Mouse (Mus musculus) heart, adult 2 months (tissue): ENCODE results near the gene Kng1. TPM values are rescaled to one million over a fixed set of nuclear protein-coding genes. Genes with fewer than 3 reads are reported as not detected.
"Not testable (repeated sequence)": the region's sequence is repeated elsewhere in the genome, so short reads cannot be mapped to it uniquely, and the experiment has no call there.

Experiments used
- DNase-seq, 2 experiments: peaks; one replicate each; pipeline ENCODE4 v3.0.0; 2021
- H3K27ac ChIP-seq: fragments of 200-600 bp; 2 replicates; pipeline ENCODE4 v1.8.1; 2022
- H3K27me3 ChIP-seq: fragments of 200-500 bp; 2 replicates; pipeline ENCODE4 v1.6.1; 2012; ENCODE audit warnings: mild to moderate bottlenecking, low read length, inconsistent platforms, mixed read lengths; ENCODE audit not compliant: control insufficient read depth, insufficient read depth
- H3K36me3 ChIP-seq: fragments of 200-500 bp; 2 replicates; pipeline ENCODE4 v1.6.1; 2012; ENCODE audit warnings: low read length, inconsistent platforms; ENCODE audit not compliant: control insufficient read depth, insufficient read depth
- H3K4me1 ChIP-seq: fragments of 200-500 bp; 2 replicates; pipeline ENCODE4 v1.6.1; 2011; ENCODE audit warnings: low read length; ENCODE audit not compliant: control insufficient read depth, insufficient read depth
- H3K4me3 ChIP-seq: fragments of 200-600 bp; 2 replicates; pipeline ENCODE4 v1.8.1; 2022
- H3K79me2 ChIP-seq: fragments of 200-500 bp; replicated peaks from 2 replicates; pipeline ENCODE4 v1.6.1; 2012; ENCODE audit warnings: mild to moderate bottlenecking, inconsistent platforms, low read length, moderate library complexity, mixed read lengths; ENCODE audit not compliant: control insufficient read depth, insufficient read depth
- H3K9ac ChIP-seq: fragments of 200-500 bp; 2 replicates; pipeline ENCODE4 v1.6.1; 2012; ENCODE audit warnings: low read depth, mild to moderate bottlenecking, control low read depth, inconsistent platforms, low read length, mixed read lengths
- CTCF ChIP-seq: fragments of 200-600 bp; IDR thresholded peaks from 2 replicates; pipeline ENCODE4 v1.8.1; 2022; ENCODE audit warnings: antibody characterized with exemption, mild to moderate bottlenecking, moderate library complexity
- EP300 ChIP-seq: fragments of 200-500 bp; IDR thresholded peaks from 2 replicates; pipeline ENCODE4 v1.6.1; 2011; ENCODE audit warnings: low read depth, low read length, control low read depth; ENCODE audit not compliant: insufficient read depth
- POLR2A ChIP-seq: fragments of 200-500 bp; IDR thresholded peaks from 2 replicates; pipeline ENCODE4 v1.6.1; 2011; ENCODE audit warnings: mild to moderate bottlenecking, low read depth, low read length, control low read depth; ENCODE audit not compliant: insufficient read depth
- WGBS: fragments of 180-500 bp; shearing (Covaris S2); methylation state at CpG from one replicate; pipeline ENCODE4 v1.1.7; 2018; 5-methylcytosine and 5-hydroxymethylcytosine counted together
- intact Hi-C: fragments of 180-260 bp; cut with DNase I; formaldehyde crosslinking; loops from one replicate; pipeline ENCODE4 v1.15.1; 2025
- polyA plus RNA-seq: library from polyadenylated mRNA; depleted of rRNA; stranded (reverse); fragments of >200 nt; gene quantifications from 2 replicates; pipeline ENCODE4 v1.2.3, GENCODE M21; 2012
- total RNA-seq, 2 experiments: library from RNA; stranded (reverse); gene quantifications; 2 replicates each; pipeline ENCODE4 v1.2.3; 2021

Kng1 gene
- total and polyA plus RNA-seq, 3 experiments: not detected

DNA sequence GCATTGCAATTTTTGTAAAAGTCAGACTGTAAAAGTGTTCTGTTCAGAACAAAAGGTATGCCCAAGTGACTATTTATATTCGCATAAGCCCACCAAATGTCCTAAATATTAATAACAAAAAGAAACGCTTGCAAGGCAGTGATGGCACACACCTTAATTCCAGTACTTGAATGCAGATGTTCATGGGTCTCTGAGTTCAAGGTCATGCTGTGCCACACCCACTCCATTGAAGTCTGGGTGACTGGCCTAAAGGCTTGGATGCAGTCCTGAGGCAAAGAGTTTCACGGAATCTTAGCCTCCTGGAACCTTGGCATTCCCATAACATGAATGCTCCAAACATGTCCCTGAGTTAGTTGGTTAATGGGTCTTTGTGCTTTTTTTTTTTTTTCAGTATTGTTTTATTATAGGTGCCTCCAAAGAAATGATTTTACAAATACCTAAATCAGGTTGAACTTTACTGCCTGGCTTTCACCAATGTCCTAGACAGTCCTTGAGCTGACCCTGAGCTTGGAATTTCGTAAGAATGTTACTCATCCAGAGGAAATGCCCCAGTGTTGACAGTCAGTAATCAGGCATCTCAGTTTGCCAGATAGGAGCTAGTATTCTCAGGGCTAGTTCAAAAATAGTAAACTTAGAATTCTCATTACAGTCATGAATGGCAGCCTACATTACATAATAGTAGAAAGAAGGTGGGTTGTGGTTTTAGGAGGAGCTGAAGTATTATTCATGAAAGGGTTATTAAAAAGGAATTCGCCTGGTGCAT lies 26.8 kb upstream of the Kng1 start:
- DNase-seq: no peak
- H3K27me3 ChIP-seq: no peaks in the 10 kb centered on the region
- intact Hi-C loops: no loop called here
- WGBS: 75% methylated on average over 5 of the region's 5 CpGs
- H3K4me3 ChIP-seq: no peak overlapping the region
- no peak for TF ChIP-seq CTCF
- TF ChIP-seq EP300: no peak
- TF ChIP-seq POLR2A: no peak
- H3K27ac ChIP-seq: no peak overlapping the region
- H3K79me2 ChIP-seq: no peaks in the 10 kb centered on the region
- H3K4me1 ChIP-seq: no peaks in the 10 kb centered on the region
- H3K36me3 ChIP-seq: no peaks in the 10 kb centered on the region
- no peak overlapping the region for H3K9ac ChIP-seq

DNA sequence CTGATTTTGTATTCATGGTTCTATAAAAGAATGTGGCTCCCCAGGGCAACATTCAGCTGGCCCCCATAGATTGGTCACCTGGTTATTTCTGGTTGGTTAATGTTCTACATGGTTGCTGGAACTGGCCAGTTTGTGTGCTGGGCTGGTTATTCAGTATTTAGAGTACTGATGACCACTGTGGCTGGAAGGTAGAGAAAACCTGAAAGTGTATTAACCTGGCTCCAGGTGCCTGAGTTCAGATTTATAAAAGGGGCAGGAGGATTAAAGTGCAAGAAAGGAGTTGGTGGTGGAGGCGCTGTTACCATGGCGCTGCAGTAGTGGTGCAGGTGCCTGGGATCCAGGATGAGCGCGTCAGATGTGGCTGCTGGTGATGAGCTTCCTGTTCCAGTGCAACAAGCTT lies 24.0 kb upstream of the Kng1 start:
- no peaks in the 10 kb centered on the region for H3K79me2 ChIP-seq
- H3K4me3 ChIP-seq: no peak overlapping the region
- H3K9ac ChIP-seq: no peak overlapping the region
- no peaks in the 10 kb centered on the region for H3K36me3 ChIP-seq
- TF ChIP-seq CTCF (no peak), POLR2A (no peak), EP300 (no peak)
- H3K4me1 ChIP-seq: no peaks in the 10 kb centered on the region
- no peak overlapping the region for H3K27ac ChIP-seq
- DNase-seq: no peak
- no peaks in the 10 kb centered on the region for H3K27me3 ChIP-seq
- 84% methylated on average over 4 of the region's 4 CpGs for WGBS
- intact Hi-C loops: no loop called here

DNA sequence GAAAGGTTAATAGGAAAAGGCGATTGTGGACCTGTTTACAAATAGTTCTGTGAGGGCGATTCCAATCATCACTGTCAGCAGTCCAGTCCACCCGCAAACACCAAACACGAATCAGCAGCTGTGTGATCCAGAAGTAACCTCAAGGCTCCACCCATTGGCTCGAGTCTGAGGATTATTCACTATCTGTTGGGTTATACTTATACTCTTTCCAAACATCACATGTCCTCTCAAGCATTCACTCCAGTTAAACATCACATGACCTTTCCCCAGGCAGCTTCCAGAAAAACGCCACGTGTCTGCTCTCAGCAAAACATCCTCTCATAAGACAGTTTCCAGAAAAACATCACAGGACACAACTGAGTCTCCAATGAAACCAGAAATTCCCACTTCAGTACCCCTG lies 19.9 kb upstream of the Kng1 start:
- Histone ChIP-seq H3K79me2 (no peaks in the 10 kb centered on the region), H3K27ac (no peak overlapping the region), H3K36me3 (no peaks in the 10 kb centered on the region), H3K9ac (no peak overlapping the region), H3K4me3 (no peak overlapping the region), H3K27me3 (no peaks in the 10 kb centered on the region), H3K4me1 (no peaks in the 10 kb centered on the region)
- DNase-seq: no peak
- WGBS: 53% methylated on average over 7 of the region's 7 CpGs
- intact Hi-C loops: no loop called here
- TF ChIP-seq CTCF: no peak
- TF ChIP-seq EP300: no peak
- no peak for TF ChIP-seq POLR2A

DNA sequence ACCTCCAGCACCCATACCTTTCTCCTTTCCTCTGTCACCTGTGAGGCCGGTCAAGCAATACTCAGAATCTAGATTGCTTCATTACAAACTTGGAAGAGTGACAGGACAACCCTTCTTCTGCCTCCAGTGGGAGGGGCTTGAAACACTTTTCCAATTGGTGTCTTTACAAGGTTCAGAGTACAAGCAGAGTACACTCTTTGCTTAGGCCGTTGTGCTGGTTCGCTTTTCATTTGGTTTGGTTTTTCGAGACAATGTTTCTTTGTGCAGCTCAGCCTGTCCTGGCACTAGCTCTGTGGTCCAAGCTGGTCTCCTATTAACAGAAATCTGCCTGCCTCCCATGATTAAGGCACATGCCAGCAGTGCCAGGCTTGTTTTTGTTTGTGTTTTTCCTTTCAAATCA lies 18.4 kb upstream of the Kng1 start:
- TF ChIP-seq EP300 (no peak), POLR2A (no peak), CTCF (no peak)
- H3K36me3 ChIP-seq: no peaks in the 10 kb centered on the region
- no peak overlapping the region for H3K9ac ChIP-seq
- intact Hi-C loops: no loop called here
- H3K27me3 ChIP-seq: no peaks in the 10 kb centered on the region
- no peak overlapping the region for H3K4me3 ChIP-seq
- no peak for DNase-seq
- no peaks in the 10 kb centered on the region for H3K4me1 ChIP-seq
- no peak overlapping the region for H3K27ac ChIP-seq
- WGBS: 93% methylated on average over 4 of the region's 4 CpGs
- no peaks in the 10 kb centered on the region for H3K79me2 ChIP-seq

DNA sequence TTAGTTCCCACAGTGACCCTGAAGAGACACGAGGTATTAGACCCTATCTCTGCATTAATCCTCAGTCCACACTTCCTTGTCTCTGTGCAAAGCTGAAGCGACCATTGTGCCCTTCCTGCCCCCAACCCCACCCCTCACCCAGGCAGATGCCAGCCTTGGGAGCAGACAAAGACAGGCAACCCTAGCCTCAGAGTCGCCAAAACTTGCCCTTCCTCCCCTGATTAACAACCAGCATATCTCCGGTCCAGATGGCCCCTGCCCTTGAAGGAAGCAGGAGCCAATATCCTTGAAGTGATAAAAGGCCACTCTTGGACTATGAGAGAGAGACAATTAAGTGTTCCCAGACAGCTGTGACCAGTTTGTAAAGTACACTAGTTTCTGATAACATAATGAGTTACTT lies 16.8 kb upstream of the Kng1 start:
- DNase-seq: no peak
- intact Hi-C loops: no loop called here
- WGBS: 17% methylated on average over 4 of the region's 4 CpGs
- H3K4me1 ChIP-seq: no peaks in the 10 kb centered on the region
- H3K36me3 ChIP-seq: no peaks in the 10 kb centered on the region
- H3K27me3 ChIP-seq: no peaks in the 10 kb centered on the region
- no peak overlapping the region for H3K27ac ChIP-seq
- no peak overlapping the region for H3K4me3 ChIP-seq
- H3K9ac ChIP-seq: no peak overlapping the region
- TF ChIP-seq CTCF: no peak
- no peak for TF ChIP-seq POLR2A
- no peak for TF ChIP-seq EP300
- no peaks in the 10 kb centered on the region for H3K79me2 ChIP-seq

DNA sequence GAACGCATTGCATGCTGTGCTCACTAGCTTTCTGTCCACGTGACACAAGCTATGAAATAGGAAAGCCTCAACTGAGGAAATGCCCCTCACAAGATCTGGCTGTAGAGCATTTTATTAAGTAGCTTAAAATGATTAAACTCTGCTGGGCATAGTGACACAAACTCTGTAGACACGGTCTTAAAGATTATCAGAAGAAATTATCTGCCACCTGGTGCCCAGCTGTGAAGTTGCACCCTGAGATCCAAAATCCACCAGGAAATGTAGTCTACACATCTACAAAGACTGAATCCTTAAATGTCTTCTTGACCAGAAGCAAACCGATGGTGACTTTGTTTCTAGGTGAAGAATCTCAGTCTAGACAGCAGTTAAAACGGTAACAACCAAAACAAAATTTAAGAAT lies 11.3 kb upstream of the Kng1 start:
- Histone ChIP-seq H3K4me3 (no peak overlapping the region), H3K9ac (no peak overlapping the region), H3K4me1 (no peaks in the 10 kb centered on the region), H3K27me3 (no peaks in the 10 kb centered on the region), H3K36me3 (no peaks in the 10 kb centered on the region), H3K27ac (no peak overlapping the region), H3K79me2 (no peaks in the 10 kb centered on the region)
- intact Hi-C loops: loop anchor here (1.0 kb wide), 1 partner anchor 170 kb away; no protein-coding TSS in a partner anchor
- TF ChIP-seq CTCF (peak; percentile 57), EP300 (no peak), POLR2A (no peak)
- DNase-seq: no peak
- WGBS: 59% methylated on average over 5 of the region's 5 CpGs

DNA sequence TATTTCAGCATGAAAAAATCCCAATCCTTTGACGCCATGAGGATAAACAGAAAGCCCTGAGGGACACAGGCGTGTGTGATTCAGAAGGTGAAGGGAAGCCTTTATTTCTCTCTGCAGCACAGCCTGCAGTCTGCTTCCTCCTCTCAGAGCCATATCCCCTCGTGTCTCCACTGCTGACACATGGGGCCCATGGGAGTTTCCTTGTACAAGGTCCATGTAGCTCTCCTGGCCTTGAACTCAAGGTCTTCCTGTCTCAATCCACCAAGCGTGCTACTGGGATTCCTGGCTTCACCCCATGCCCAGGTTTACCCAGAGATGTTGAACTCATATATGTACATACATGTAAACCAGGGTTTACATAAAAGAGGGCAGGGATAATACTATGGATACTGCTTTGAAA lies 2.0 kb downstream of the Kng1 start:
- H3K27me3 ChIP-seq, DNase-seq, H3K27ac ChIP-seq, H3K4me3 ChIP-seq, H3K9ac ChIP-seq, H3K79me2 ChIP-seq, H3K36me3 ChIP-seq, H3K4me1 ChIP-seq, intact Hi-C loops: not testable (repeated sequence)
- 42% methylated on average over 4 of the region's 4 CpGs for WGBS

DNA sequence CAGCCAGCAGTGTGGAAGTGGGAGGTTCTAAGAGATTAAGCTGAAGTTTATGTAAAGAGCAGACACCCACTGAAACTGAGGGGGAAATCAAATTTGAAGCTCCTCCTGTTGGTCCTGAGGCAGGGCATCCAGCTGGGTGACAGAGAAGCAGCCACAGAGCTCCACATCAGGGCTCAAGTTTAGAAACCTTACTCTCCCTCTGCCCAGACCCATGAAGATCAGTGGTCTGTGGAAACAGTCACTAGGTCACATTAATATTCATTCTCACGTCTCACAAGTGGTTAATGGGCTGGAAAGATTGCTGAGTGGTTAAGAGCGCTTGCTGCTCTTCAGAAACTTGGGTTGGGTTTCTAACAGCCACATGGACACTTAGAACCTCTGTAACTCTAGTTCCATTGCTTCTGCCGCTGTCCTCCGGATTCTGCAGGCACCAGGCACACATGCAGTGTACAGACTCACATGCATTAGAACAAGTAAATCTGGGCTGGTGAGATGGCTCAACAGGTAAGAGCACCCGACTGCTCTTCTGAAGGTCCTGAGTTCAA lies 3.2 kb downstream of the Kng1 start:
- H3K27me3 ChIP-seq, intact Hi-C loops, H3K4me3 ChIP-seq, H3K4me1 ChIP-seq, H3K79me2 ChIP-seq, DNase-seq, H3K36me3 ChIP-seq, H3K27ac ChIP-seq, H3K9ac ChIP-seq: not testable (repeated sequence)
- 79% methylated on average over 5 of the region's 5 CpGs for WGBS

DNA sequence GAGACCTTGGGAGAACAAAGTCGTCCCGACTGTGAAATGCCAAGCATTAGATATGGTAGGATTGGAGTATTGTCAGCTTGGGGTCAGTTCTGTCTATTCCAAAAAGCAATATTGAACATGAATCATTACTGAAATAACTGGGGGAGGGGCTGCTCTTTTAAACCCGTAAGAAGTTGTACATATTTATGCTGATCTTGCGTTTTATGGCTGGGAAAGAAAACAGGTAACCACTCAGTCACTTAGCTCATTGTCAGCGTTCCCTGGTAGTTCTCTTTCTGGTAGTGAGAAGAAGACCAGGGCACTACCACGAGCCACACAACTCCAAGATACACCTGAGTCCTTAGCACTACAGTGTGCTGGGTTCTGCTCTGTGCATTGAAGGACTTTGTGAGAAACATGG lies 19.9 kb downstream of the Kng1 start:
- WGBS: 73% methylated on average over 6 of the region's 6 CpGs
- H3K36me3 ChIP-seq, H3K9ac ChIP-seq, H3K27me3 ChIP-seq, intact Hi-C loops, H3K79me2 ChIP-seq, DNase-seq, H3K4me1 ChIP-seq, H3K4me3 ChIP-seq, H3K27ac ChIP-seq: not testable (repeated sequence)
